Mouse (Mus musculus) myocyte (in vitro differentiated cells): Measurements from ENCODE around the gene Trim50.

Source experiments
- CEBPB ChIP-seq: IDR thresholded peaks from 2 replicates; pipeline ENCODE4 v1.6.1; 2011; ENCODE audit warnings: mild to moderate bottlenecking, moderate library complexity; ENCODE audit not compliant: poor library complexity, insufficient read depth, severe bottlenecking
- E2F4 ChIP-seq: IDR thresholded peaks from one replicate; pipeline ENCODE4 v1.6.1; 2011; ENCODE audit warnings: mild to moderate bottlenecking, control low read depth, moderate library complexity; ENCODE audit not compliant: insufficient read depth
- MAX ChIP-seq: IDR thresholded peaks from one replicate; pipeline ENCODE4 v1.6.1; 2011; ENCODE audit warnings: low read depth, mild to moderate bottlenecking, control low read depth
- MYOD1 ChIP-seq, 3 experiments: IDR thresholded peaks; one replicate each; pipeline ENCODE4 v1.6.1; 2011; ENCODE audit warnings: control low read depth in 2 of 3, low read depth in 2 of 3, mild to moderate bottlenecking in 2 of 3, moderate library complexity in 1 of 3; ENCODE audit not compliant: insufficient read length in 2 of 3, control insufficient read depth in 1 of 3
- POLR2A ChIP-seq: IDR thresholded peaks from one replicate; pipeline ENCODE4 v1.6.1; 2011; ENCODE audit warnings: low read depth, mild to moderate bottlenecking, control low read depth, moderate library complexity; ENCODE audit not compliant: insufficient read length
- POLR2AphosphoS2 ChIP-seq: IDR thresholded peaks from one replicate; pipeline ENCODE4 v1.6.1; 2011; ENCODE audit warnings: low read depth, control low read depth; ENCODE audit not compliant: insufficient read length
- REST ChIP-seq: IDR thresholded peaks from one replicate; pipeline ENCODE4 v1.6.1; 2011; ENCODE audit warnings: mild to moderate bottlenecking, control low read depth, moderate library complexity; ENCODE audit not compliant: insufficient read depth, insufficient read length
- USF1 ChIP-seq: IDR thresholded peaks from one replicate; pipeline ENCODE4 v1.6.1; 2011; ENCODE audit warnings: low read depth, mild to moderate bottlenecking, control low read depth, moderate library complexity

DNA sequence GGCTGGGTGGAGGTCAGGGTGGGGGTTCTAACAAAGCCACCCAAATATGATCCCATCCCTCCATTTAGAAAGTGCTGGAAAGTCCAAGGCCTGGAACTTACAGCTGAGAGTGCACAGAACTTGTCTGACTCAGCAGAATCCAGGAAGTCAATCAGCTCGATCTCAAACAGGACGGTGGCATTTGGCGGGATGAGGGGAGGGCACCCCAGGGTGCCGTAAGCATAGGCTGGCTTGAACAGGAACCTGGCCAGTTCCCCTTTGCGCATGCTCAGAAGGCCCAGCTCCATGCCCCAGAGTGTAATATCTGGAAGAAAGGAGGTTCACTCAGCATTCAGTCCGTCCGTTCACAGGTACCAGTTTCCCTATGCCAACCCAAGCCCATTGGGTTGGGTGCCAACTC lies 7.1 kb upstream of the Trim50 start:
- TF ChIP-seq CEBPB (no peak), POLR2A (no peak), MYOD1 (IDR thresholded peaks at IDR 0.05; ENCODE audit: control insufficient read depth in 1 of 3, insufficient read length in 2 of 3, low read depth in 2 of 3) (no peak), REST (no peak), E2F4 (no peak), POLR2AphosphoS2 (no peak), USF1 (no peak), MAX (no peak)
